Mouse (Mus musculus) G1E (cell line): Measurements from ENCODE around the gene Alkbh7.

Experiments
- CTCF ChIP-seq: IDR thresholded peaks from 2 replicates; pipeline ENCODE4 v1.5.1; 2012; ENCODE audit warnings: low read depth, low read length, inconsistent platforms, mixed read lengths
- GATA1 ChIP-seq: IDR thresholded peaks from 2 replicates; pipeline ENCODE4 v1.6.1; 2012; ENCODE audit warnings: borderline replicate concordance, low read length, inconsistent platforms, mixed read lengths
- GATA2 ChIP-seq: IDR thresholded peaks from 2 replicates; pipeline ENCODE4 v1.6.1; 2012; ENCODE audit warnings: low read depth, low read length, inconsistent platforms, borderline replicate concordance
- POLR2AphosphoS5 ChIP-seq: IDR thresholded peaks from 2 replicates; pipeline ENCODE4 v1.6.1; 2012; ENCODE audit warnings: low read depth, low read length, inconsistent platforms; ENCODE audit not compliant: insufficient replicate concordance
- TAL1 ChIP-seq: conservative IDR thresholded peaks from 2 replicates; pipeline ENCODE4 v1.6.1; 2012; ENCODE audit warnings: low read depth, low read length, inconsistent platforms, mixed read lengths

GRCm38 (mm10) chr17:57003994-57004393 lies 6.9 kb downstream of the Alkbh7 start:
- TF ChIP-seq GATA1 = no peak
- TF ChIP-seq CTCF = no peak
- peak; percentile 78 for TF ChIP-seq TAL1
- TF ChIP-seq POLR2AphosphoS5 = no peak
- TF ChIP-seq GATA2 = no peak
